Mouse (Mus musculus): Measurements from ENCODE around the gene Morf4l2.
"Not testable (repeated sequence)": the region's sequence is repeated elsewhere in the genome, so short reads cannot be mapped to it uniquely, and the experiment has no call there.

Gene Morf4l2

GRCm38 (mm10) chrX:136743459-136743858 is at the start of gene Morf4l2:
TSS of gene Morf4l2 (minus strand) at chrX:136743690.
- no peak for DNase-seq (ENCODE audit: low read depth in 2 of 2, low spot score in 2 of 2)

- no peak for DNase-seq (ENCODE audit: low read depth in 2 of 2, low spot score in 2 of 2)
Observed at GRCm38 (mm10) chrX:136789446-136789845, 46.0 kb upstream of the Morf4l2 start.

GRCm38 (mm10) chrX:136780041-136780440 is 36.6 kb upstream of the Morf4l2 start, which contains the start of gene Glra4:
TSS of gene Glra4 (minus strand) at chrX:136780141.
- DNase-seq (ENCODE audit: low read depth in 2 of 2, low spot score in 2 of 2) = no peak

- DNase-seq (ENCODE audit: low read depth in 2 of 2, low spot score in 2 of 2) = no peak
Observed at GRCm38 (mm10) chrX:136779262-136779661, 35.8 kb upstream of the Morf4l2 start.

GRCm38 (mm10) chrX:136778046-136778445 is 34.6 kb upstream of the Morf4l2 start:
- no peak for DNase-seq (ENCODE audit: low read depth in 2 of 2, low spot score in 2 of 2)

- DNase-seq (ENCODE audit: low read depth in 2 of 2, low spot score in 2 of 2) = no peak
Observed at GRCm38 (mm10) chrX:136773035-136773434, 29.5 kb upstream of the Morf4l2 start.

- no peak for DNase-seq (ENCODE audit: low read depth in 2 of 2, low spot score in 2 of 2)
Observed at GRCm38 (mm10) chrX:136761103-136762074, 17.9 kb upstream of the Morf4l2 start.

- no peak for DNase-seq (ENCODE audit: low read depth in 2 of 2, low spot score in 2 of 2)
Observed at GRCm38 (mm10) chrX:136755464-136755863, 12.0 kb upstream of the Morf4l2 start.

GRCm38 (mm10) chrX:136749329-136749728 is 5.8 kb upstream of the Morf4l2 start:
- no peak for DNase-seq (ENCODE audit: low read depth in 2 of 2, low spot score in 2 of 2)

- no peak for DNase-seq (ENCODE audit: low read depth in 2 of 2, low spot score in 2 of 2)
Observed at GRCm38 (mm10) chrX:136744663-136745062, 1.2 kb upstream of the Morf4l2 start.

GRCm38 (mm10) chrX:136742661-136743103 is 808 bp downstream of the Morf4l2 start:
- peak; percentile 10 to 31 for DNase-seq (ENCODE audit: low read depth in 2 of 2, low spot score in 2 of 2)

GRCm38 (mm10) chrX:136742241-136742640 is 1.2 kb downstream of the Morf4l2 start:
- no peak for DNase-seq (ENCODE audit: low read depth in 2 of 2, low spot score in 2 of 2)

- DNase-seq (ENCODE audit: low read depth in 2 of 2, low spot score in 2 of 2) = peak; percentile 72 to 80
Observed at GRCm38 (mm10) chrX:136741651-136742201, 1.8 kb downstream of the Morf4l2 start.

- peak; percentile 85 to 89 for DNase-seq (ENCODE audit: low read depth in 2 of 2, low spot score in 2 of 2)
Observed at GRCm38 (mm10) chrX:136740791-136741650, 2.5 kb downstream of the Morf4l2 start.

- no peak for DNase-seq (ENCODE audit: low read depth in 2 of 2, low spot score in 2 of 2)
Observed at GRCm38 (mm10) chrX:136740087-136740790, 3.3 kb downstream of the Morf4l2 start.

- DNase-seq (ENCODE audit: low read depth in 2 of 2, low spot score in 2 of 2) = no peak
Observed at GRCm38 (mm10) chrX:136732016-136732415, 11.5 kb downstream of the Morf4l2 start.

- DNase-seq (ENCODE audit: low read depth in 2 of 2, low spot score in 2 of 2) = not testable (repeated sequence)
Observed at GRCm38 (mm10) chrX:136714742-136715474, 28.6 kb downstream of the Morf4l2 start.

- no peak for DNase-seq (ENCODE audit: low read depth in 2 of 2, low spot score in 2 of 2)
Observed at GRCm38 (mm10) chrX:136708782-136709181, 34.7 kb downstream of the Morf4l2 start.

GRCm38 (mm10) chrX:136708168-136708681 is 35.3 kb downstream of the Morf4l2 start:
- peak; percentile 28 to 43 for DNase-seq (ENCODE audit: low read depth in 2 of 2, low spot score in 2 of 2)

All from CD8-positive naive resting alpha-beta T cell, adult 2 months (primary cell).